Mouse (Mus musculus): Measurements from ENCODE around the gene Ruvbl1.
A peak's percentile ranks its signal among the peaks of the same experiment; 100 is the strongest.

The Ruvbl1 gene

DNA sequence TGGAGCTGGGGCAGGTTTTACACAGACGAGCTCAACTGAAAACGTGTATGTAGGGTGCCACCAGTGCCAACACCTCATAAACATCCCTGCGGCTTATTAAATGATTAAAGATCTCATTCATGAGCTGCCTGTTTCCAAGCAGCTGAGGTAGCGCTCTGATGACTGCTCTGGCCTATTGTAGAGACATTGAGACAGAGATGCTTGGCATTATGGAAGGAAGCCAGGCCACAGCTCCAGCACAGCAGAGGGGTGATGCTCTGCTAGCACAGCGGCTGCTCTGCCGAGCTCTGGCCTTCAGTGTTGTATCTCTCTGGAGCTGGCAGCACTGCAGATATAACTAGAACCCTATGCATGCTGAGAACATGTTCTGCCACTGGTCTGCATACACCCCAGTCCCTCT, 28.5 kb downstream of the Ruvbl1 start:
- DNase-seq (ENCODE audit: low spot score) = no peak

DNA sequence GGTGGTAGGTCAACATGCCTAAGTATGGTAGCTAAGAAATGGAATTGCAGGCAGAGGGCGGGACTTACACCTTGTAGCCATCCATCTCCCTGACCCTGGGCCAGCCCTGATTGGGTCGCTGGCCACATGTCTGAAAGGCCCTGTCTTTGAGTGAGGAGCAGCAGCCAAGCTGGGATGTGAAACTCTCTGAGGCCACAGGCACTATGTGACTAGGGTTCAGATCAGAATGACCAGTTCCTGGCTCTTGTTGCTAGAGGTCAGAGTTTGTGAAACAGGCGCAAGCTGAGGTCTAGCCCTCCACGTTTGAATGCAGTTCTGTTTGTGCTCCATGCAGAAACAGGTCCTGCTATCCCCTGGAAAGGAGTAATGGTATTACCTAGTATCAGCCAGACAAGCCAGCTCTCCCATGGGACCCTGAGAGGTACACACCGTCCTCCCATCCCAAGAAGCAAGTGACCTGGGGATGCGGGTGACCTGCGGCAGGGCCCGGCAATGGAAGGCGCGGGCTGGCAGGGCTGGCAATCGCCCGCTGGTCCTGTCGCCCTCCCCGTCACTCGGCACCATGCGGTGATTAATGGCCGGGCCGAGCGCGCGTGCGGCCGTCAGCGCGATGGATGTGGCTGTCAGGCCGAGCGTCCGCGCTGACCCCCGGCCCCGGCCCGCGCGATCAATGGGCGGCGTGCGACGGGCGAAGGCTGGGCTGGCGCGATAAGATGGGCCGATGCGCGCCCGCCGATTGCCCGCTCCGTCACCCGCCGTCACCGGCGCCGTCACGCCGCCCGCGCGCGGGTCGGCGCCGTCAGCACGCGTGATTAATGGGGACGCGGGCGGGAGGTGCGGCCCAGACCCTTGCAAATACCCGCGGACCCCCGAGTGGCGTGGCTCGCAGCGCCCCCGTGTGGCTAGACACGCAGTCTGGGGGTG, 34.5 kb downstream of the Ruvbl1 start:
- DNase-seq (ENCODE audit: low spot score) = peak; percentile 66

DNA sequence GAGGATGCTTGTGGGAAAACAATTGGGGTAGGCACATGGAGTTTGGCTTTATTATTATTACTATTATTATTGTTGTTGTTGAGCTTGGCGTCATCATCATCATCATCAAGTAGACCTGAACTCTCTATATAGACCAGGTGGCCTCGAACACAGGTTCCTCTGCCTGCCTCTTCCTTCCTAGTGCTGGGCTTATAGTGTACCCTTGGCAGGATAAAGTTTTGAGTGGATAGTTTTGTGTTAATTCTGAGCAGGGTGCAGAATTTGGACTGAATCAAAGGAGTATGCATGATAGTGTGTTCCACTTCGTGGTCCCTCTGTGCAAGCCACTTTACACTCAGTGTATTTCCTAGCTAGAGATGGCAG, 35.2 kb downstream of the Ruvbl1 start:
- DNase-seq (ENCODE audit: low spot score) = no peak

DNA sequence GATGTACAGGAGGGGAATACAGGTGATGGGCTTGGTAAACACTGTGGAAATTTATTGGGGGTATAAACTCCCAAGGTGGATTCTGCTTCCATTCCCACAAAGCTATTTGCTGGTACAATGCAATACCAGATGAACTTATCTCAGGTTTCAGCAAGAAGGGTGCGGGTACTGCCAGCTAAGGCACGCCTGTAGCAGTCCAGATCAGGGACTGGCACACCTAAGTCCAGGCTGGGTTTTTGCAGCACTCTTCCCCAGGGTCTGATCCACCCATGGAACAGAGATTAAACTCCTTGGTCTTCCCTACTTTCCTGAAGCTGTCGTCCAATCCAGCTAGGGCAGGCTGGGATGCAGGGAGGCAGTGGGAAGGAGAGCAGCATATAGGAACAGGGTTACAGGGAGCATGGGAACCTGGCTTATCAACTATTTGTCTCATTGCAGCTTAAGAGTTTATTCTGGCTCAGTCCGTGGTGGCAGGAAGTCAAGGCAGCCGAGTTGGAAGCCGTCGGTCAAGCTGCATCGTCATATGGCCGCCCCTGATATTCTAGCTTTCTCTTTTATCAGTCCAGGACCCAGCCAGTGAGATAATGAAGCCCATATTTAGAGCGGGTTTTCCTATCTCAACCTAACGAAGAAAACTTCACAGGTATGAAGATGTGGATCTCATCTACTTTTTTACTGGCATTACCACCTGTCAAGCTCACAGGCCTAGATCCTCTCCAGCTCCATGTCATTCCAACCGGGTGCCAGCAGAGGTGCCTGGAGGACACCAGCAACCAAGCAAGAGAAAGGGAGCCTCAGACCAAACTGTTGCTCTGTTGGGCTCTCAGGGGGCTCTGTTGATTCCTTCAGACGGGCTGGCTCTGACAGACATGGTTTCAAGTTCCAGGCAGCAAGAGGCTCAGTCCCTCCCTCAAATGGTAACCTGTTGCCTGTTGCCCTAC, 37.1 kb downstream of the Ruvbl1 start:
- DNase-seq (ENCODE audit: low spot score) = no peak

DNA sequence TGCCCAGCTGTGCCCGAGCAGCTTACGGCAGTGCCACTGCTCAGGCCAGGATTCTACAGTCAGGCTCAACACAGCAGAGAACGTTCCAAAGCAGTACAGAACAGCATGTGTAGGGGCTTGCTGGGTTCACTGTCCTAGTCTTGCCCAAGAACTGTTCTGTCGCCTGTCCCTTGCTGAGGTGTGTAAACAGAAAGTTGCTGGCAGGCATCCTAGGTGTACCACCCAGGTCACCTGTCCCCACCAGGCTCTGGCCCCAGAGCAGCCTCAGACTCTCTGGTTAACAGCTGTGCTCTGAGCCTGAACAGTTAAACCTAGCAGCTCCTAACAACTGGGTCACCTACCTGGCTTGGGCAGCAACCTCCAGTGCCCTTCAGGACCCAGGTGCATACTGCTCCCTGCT, 37.8 kb downstream of the Ruvbl1 start:
- DNase-seq (ENCODE audit: low spot score) = no peak

DNA sequence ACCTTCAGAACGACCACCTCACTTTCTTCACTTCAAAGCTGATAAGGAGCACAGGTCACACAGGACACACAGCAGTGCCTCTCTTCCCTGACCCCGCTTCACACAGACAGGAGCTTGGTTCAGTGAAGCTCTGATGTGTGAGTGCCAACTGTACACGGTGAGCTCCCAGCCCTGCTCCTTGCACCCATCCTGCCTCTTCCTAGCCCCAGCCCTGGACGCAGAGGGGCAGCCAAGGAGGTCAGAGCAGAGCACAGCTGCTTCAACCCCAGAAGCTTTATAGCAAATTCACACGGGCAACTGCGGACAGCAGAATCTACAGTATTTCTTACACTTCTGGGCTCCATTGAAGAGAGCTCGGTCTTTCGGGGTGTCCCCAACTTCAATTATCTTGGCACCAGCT, 48.8 kb downstream of the Ruvbl1 start:
- DNase-seq (ENCODE audit: low spot score) = no peak

DNA sequence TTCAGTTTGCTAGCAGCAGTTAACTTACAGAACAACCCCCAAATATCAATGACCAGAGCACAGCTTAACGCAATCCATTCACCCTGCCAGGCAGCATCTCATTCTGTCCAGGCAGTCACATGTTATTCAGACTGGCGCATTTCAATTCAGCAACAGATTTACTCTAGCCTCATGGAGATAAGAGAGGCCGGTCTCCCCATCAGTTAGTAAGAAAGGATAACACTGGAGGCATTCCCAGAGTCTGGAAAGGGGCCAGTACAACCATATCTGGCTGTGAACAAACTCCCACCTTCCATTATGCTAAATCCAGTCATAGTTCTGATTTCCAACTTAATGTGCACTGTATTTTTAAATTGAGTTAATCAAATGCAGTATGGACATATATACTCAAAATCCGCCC, 49.3 kb downstream of the Ruvbl1 start:
- no peak for DNase-seq (ENCODE audit: low spot score)

DNA sequence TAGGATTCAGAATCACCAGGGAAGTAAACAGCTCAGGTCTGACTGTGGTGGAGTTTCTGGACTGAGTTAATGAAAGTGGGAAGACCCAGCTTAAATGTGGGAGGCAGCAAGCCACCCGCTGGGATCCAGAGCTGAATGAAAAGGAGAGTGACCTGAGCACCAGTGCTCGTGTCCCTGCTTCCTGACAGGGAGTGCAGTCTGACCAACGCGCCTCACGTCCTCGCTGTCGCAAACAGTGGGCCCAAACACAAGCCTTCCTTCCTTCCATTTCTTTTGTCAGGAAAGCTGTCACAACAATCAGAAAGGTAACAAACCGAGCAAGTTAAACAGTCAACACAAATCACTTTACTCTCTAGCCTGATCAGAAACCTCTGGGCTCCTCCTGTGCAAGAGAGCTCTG, 50.8 kb downstream of the Ruvbl1 start:
- DNase-seq (ENCODE audit: low spot score) = no peak

DNA sequence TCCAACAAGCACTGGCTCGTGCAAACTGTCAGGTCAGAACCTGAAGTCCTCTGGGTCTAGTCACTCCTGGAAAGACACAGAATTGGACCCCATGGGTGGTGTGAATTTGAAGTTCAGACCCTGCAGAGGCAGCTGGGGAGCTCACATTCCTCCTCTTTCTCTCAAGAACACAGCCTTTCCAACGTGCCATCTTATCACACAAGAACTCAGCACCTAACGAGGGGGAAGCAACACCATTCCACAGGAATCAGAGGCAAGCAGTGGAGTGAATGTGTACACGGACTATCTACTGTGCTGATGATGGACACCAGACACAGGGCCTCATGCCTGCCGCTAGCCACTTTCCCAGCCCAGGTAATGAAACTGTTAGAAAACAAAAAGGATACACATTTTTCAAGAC, 51.5 kb downstream of the Ruvbl1 start:
- no peak for DNase-seq (ENCODE audit: low spot score)

DNA sequence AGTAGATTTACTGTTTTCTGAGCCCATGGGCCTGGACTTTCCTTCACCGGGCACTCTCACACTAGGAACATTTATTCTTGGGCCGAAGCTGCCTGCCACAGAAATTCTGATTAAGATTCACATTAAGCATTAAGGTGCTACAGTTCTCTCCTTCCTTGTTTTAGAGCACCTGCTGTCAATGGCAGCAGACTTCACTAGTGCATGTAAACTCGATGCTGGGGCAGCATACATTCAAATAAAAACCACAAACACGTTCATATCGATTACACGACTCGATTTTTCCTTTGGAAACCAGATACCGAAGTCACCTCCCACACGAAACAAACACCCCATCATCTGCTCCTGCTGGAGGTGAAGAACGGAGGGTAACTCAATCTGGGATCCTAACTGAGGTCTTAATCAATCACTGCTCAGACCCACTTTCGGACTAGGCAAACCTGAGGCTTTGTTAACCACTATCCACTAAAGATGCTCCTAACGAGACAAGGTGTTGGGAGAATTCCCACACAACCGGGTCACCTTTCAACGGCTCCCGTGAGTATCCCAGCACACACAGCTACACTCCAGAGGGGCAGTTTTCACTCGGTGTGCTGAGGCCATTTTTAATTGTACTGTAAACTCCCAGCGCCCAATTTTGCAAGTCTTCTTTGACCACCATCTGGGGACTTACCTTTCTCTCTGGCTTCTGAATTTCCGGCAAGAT, 52.6 kb downstream of the Ruvbl1 start:
- peak; percentile 35 for DNase-seq (ENCODE audit: low spot score)

DNA sequence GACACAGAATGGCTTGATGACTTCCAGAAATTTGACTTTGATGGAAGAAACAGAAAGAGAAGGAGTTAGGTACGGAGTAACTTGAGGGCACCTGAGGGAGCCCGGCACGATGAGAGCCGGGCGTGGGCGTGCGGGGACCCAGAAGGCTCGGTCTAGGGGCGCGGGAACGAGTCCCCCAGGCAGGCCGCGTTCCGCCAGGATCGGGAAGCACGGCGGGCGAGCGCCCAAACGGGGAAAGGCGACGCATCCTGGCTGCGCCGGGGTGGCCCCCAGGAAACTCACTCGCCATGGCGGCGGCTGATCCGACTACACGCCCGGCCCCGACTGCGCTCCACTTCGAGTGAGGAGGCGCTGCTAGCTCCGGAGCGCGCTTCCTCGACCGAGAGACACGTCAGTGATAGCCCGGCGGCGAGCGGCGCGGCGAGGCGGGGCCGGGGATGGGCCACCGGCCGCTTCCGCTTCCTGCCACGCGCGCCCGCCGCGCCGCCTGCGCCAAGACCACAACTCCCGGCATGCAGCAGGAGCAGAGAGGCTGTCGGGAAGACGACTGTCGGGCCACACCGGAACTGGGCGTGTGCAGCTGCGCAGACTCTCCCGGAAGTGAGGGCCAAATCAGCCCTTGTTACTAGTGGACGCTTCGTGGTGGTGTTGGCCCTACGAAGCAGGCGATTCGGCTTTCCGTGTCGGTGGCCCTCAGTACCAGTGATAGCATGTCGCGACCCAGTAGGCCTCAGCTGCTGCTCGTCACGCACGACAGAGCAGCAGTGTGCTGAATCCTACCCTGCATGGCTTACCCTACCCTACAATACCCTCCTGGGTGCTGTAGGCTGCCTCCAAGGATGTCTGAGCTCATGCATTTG, 53.4 kb downstream of the Ruvbl1 start, which contains the start of gene Sec61a1:
Gene Sec61a1, minus strand, starts transcription at position 502 of the 860 bp plus-strand sequence.
- DNase-seq (ENCODE audit: low spot score) = peak; percentile 97

DNA sequence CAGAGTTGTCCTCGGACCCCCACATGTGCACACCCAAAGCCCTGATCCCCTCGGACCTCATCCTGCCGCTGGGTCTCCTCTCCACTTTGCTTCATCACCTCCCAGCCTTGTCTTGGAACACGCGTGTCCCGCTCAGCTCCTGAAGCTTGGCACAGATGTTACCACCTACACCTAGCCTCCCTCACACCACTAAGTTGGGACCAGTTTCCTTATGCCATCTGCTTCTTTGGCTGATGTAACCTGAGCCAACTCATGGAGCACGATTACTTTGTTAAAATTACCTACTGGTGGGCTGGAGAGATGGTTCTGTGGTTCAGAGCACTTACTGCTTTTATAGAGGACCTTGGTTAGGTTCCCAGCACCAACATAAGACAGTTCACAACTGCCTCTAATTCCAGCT, 56.6 kb downstream of the Ruvbl1 start:
- no peak for DNase-seq (ENCODE audit: low spot score)

DNA sequence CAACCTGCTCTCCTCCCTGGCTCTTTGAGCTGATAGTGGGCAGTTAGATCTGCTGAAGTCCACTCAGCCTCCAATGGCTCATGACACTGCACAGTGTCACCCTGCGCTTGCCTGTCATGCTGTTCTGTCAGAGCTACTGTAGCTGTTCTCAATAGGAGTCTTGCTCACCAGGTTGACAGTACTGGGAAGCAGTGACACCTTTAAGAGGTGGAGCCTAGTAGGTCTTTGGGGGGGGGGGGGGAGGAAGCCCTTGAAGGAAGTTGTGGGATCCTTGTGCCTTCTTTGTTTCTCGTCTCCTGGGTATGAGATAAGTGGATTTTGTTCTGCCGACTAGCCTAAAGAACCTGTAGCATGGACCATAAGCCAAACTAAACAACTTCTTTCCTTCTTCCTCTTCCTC, 57.4 kb downstream of the Ruvbl1 start:
- no peak for DNase-seq (ENCODE audit: low spot score)

DNA sequence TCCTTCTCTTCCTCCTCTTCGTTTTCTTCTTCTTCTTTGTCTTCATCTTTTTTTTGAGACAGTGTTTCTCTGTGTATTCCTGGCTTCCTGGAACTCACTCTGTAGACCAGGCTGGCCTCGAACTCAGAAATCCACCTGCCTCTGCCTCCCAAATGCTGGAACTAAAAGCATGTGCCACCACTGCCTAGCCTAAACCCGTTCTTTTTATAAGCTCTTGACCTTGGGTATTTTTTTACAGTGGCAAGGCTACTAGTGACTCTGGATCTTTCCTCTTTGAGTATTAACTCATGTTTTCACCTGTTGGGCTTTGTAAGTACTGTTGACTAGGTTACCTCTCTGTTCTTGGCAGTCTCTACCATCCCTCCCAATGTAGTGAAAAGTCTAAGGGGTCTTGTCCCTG, 57.8 kb downstream of the Ruvbl1 start:
- no peak for DNase-seq (ENCODE audit: low spot score)

DNA sequence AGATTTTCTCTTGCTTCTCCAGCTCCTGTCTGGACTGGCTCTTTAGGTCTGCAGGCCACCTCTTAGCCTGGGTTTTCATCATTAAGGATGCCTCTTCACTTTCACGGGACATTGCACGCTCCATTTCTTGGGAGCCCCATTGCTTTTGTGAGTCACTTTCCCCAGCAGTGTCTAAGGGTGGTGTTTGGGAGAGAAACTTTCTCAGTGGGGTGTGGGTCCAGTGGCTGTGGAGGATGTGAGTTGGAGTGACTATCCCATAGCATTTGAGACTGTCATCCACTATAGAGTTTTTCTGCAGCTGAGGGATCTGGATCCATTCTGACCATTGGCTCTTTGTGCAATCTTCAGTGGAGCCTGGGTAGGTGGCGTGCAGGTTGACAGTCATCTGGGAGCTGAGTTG, 58.2 kb downstream of the Ruvbl1 start:
- DNase-seq (ENCODE audit: low spot score) = no peak

DNA sequence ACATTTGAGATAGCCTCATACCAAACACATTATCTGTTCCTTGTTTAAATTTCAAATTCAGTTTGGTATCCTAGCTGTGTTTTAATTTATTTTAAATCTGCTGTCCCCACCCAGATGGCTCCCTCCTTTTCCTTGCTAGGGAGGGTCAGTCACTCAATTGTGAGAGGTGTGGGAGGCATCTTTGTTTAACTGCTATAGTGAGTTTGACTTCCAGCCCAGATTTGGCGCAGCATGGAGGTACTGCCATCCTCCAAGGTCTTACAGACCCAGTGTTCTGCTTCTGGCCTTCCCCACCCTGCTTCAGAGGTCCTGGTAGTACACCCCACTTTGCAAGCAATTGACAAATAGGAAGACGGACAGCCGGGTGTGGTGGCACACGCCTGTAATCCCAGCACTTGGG, 58.8 kb downstream of the Ruvbl1 start:
- no peak for DNase-seq (ENCODE audit: low spot score)

DNA sequence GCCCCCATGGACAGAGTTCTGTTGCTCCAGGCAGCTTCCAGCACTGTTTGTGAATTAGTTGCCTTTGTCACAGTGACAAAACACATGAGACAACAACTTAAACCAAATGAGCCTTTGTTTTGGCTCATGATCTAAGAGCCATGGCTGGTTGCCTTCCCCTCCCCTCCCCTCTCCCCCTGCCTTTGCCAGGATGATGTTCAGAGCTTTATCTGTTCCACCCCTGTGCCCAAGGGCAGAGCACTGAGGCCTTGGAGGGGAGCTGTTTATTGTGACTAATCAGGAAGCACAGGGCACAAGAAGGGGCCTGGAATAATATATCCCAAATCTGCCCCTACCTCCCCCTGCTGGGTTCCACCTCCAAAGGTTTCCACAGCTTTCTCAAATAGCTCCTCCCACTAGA, 65.1 kb downstream of the Ruvbl1 start:
- DNase-seq (ENCODE audit: low spot score) = no peak

DNA sequence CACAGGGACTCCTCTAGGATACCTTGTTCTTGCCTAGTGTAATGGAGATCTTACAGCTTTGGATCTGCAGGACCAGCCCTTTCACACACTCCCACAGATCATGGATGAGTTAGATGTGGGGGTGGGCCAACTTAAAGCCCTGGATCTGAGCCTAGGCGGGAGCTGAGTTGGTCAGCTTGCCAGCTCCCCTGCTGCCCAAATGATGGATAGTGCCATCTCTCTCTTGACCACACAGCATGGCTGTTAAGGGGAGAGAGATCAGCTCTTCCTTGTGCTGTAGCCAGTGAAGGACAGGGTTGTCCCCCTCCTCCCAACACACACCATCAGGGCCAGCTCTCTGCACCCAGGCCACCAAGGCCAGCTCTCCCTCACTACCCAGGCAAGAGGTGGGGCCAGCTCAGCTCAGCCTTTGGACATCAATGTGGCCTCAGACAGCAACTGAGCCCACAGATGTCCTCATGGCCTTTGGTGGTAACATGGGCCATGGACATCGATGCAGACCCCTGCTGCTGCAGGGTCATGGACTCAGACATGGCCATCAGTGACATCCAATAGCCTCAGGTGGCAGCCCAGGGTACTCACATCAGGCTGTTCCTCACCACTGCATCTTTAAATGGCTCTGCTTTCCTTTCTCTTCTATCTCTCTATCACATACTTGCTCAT, 75.0 kb downstream of the Ruvbl1 start:
- DNase-seq (ENCODE audit: low spot score) = no peak

DNA sequence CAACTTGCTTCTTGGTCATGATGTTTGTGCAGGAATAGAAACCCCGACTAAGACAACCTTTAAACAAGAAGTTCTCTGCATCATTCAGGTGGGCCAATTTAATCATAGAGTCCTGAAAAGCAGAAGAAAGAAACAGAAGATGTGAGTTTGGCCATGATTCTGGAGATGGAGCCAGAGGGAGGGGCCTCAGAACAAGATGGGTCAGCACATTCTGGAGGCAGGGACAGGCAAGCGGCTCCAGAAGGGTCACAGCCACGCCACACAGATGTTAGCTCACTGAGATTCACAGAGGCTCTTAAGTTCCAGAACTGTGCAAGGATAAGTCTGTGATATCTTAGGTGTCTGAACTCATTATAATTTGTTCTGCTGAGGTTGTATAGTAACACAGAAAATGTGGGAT, 79.0 kb downstream of the Ruvbl1 start:
- DNase-seq (ENCODE audit: low spot score) = no peak

DNA sequence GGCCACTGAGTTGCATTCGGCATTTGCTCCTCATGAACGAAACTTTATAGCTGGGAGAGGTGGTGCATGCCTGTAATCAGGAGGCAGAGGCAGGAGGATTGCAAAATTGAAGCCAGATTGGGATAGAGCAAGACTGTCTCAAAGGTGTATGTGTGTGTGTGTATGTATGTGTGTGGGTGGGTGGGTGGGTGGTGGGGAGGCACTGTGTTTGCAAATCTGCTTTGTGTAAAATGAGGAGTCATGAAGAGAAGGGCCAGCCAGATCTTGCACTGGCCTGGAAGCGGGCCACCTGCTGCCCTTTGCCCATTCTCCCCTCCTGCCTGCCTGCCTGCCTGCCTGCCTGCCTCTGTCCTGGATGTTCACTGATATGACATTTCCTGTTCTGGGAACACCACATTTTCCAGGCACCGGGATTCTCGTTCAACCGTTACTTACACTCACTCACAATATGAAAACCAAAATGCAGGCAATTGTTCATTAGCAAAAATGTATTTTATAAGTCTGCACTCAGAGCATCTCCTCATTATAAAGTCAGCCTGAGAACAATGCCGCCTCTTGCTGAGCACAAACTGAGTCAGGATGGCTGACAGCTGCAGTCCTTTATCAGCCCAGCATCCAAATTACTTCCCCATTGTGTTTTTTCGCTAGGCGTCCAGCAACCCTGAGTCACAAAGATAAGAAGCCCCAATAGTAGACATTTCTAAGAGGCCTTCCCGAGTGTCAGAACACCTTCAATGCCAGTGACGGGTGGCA, 79.6 kb downstream of the Ruvbl1 start:
- DNase-seq (ENCODE audit: low spot score) = peak; percentile 35
